Mouse (Mus musculus) gastrocnemius, adult 8-10 months (tissue): ENCODE results near the gene Thoc6. TPM values are rescaled to one million over a fixed set of nuclear protein-coding genes. Genes with fewer than 3 reads are reported as not detected.
A peak's percentile ranks its signal among the peaks of the same experiment; 100 is the strongest.

Source experiments
- DNase-seq, 2 experiments: peaks; one replicate each; pipeline ENCODE4 v3.0.0; 2022; ENCODE audit warnings: low spot score in 2 of 2
- total RNA-seq, 4 experiments: library from RNA; stranded (reverse); gene quantifications; 2 replicates each; pipeline ENCODE4 v1.2.4; 2022

Thoc6 gene
- total RNA-seq, 4 experiments from 2014 or later, result 6.7 to 7.9 (median 7.3) TPM

GRCm38 (mm10) chr17:23644613-23645495, 28.8 kb downstream of the Thoc6 start, which contains the start of gene Mmp25:
Gene Mmp25, minus strand, starts transcription at chr17:23645277.
- no peak for DNase-seq

- no peak for DNase-seq
Observed at GRCm38 (mm10) chr17:23631241-23631640, 42.4 kb downstream of the Thoc6 start.

GRCm38 (mm10) chr17:23630195-23631020, 43.3 kb downstream of the Thoc6 start:
- peak; percentile 59 to 63 for DNase-seq

- DNase-seq, result no peak
Observed at GRCm38 (mm10) chr17:23627813-23628212, 45.9 kb downstream of the Thoc6 start.

- no peak for DNase-seq
Observed at GRCm38 (mm10) chr17:23620351-23620750, 53.3 kb downstream of the Thoc6 start.

Other genes starting within 250 kb of the Thoc6 start
- gene Vmn2r117, start 194.2 kb downstream of the Thoc6 start, total RNA-seq, result not detected
- gene Zfp213, start 109.6 kb downstream of the Thoc6 start, total RNA-seq, result 1 to 10 TPM; 2.1 to 2.7 (median 2.2) TPM
- 1 to 10 TPM; 2.8 to 3.9 (median 3.2) TPM for gene Zfp13, start 74.4 kb downstream of the Thoc6 start, total RNA-seq
- gene Zscan10, start 73.0 kb downstream of the Thoc6 start, total RNA-seq, result not detected
- not detected for gene Mmp25, start 28.6 kb downstream of the Thoc6 start, total RNA-seq
- gene Bicdl2, start 13.4 kb downstream of the Thoc6 start, total RNA-seq, result not detected
- gene Hcfc1r1, start 286 bp downstream of the Thoc6 start, total RNA-seq, result 100 to 1,000 TPM; 108 to 127 (median 120) TPM
- 10 to 100 TPM; 26.6 to 49.4 (median 30.1) TPM for gene Tnfrsf12a, start 3.6 kb upstream of the Thoc6 start, total RNA-seq
- gene Cldn6, start 5.4 kb upstream of the Thoc6 start, total RNA-seq, result not detected
- under 1 TPM in 1 of 4 experiments, not detected in 3; 0.36 TPM for gene Cldn9, start 10.1 kb upstream of the Thoc6 start, total RNA-seq
- not detected for gene 1520401A03Rik, start 48.9 kb upstream of the Thoc6 start, total RNA-seq
- under 1 TPM; 0.17 to 0.65 (median 0.40) TPM for gene Pkmyt1, start 52.5 kb upstream of the Thoc6 start, total RNA-seq
- 1 to 10 TPM; 1.5 to 2.5 (median 1.9) TPM for gene Paqr4, start 67.0 kb upstream of the Thoc6 start, total RNA-seq
- gene Kremen2, start 72.0 kb upstream of the Thoc6 start, total RNA-seq, result not detected
- 10 to 100 TPM; 48.7 to 63.8 (median 54.3) TPM for gene Flywch1, start 97.7 kb upstream of the Thoc6 start, total RNA-seq
- not detected for gene Flywch2, start 112.2 kb upstream of the Thoc6 start, total RNA-seq
- 100 to 1,000 TPM; 152 to 180 (median 170) TPM for gene Srrm2, start 116.7 kb upstream of the Thoc6 start, total RNA-seq
- gene Elob, start 155.3 kb upstream of the Thoc6 start, total RNA-seq, result 100 to 1,000 TPM; 403 to 511 (median 426) TPM
- gene Prss33, start 162.2 kb upstream of the Thoc6 start, total RNA-seq, result not detected
- gene Prss32, start 170.0 kb upstream of the Thoc6 start, total RNA-seq, result not detected
- under 1 TPM in 2 of 4 experiments, not detected in 2; 0.68 to 0.85 TPM for gene Prss41, start 170.3 kb upstream of the Thoc6 start, total RNA-seq
- not detected for gene Prss21, start 194.2 kb upstream of the Thoc6 start, total RNA-seq
- gene Dcpp1, start 207.0 kb upstream of the Thoc6 start, total RNA-seq, result not detected
- not detected for gene Dcpp2, start 207.0 kb upstream of the Thoc6 start, total RNA-seq
- gene Dcpp3, start 243.6 kb upstream of the Thoc6 start, total RNA-seq, result not detected